Mouse (Mus musculus) heart, adult 18-20 months (tissue): ENCODE measurements around the gene Cdan1. TPM values are rescaled to one million over a fixed set of nuclear protein-coding genes. Genes with fewer than 3 reads are reported as not detected.
A peak's percentile ranks its signal among the peaks of the same experiment; 100 is the strongest.

Experiments
- DNase-seq, 2 experiments: peaks; one replicate each; pipeline ENCODE4 v3.0.0; 2021 to 2022; ENCODE audit warnings: mixed read lengths in 1 of 2
- total RNA-seq, 2 experiments: library from RNA; stranded (reverse); gene quantifications; 2 replicates each; pipeline ENCODE4 v1.2.3; 2021

The Cdan1 gene
- total RNA-seq, 2 experiments from 2014 or later, result 8.9 to 11.1 TPM

- DNase-seq, result no peak
Observed at GRCm38 (mm10) chr2:120748041-120748440, 101.9 kb downstream of the Cdan1 start.

GRCm38 (mm10) chr2:120745496-120745895 lies 104.4 kb downstream of the Cdan1 start:
- peak in 1 of 2 experiments; percentile 23 for DNase-seq

GRCm38 (mm10) chr2:120731877-120732530 lies 117.9 kb downstream of the Cdan1 start:
- no peak for DNase-seq

- peak; percentile 94 to 95 for DNase-seq
Observed at GRCm38 (mm10) chr2:120731167-120731862, 118.6 kb downstream of the Cdan1 start.

GRCm38 (mm10) chr2:120730639-120731166 lies 119.2 kb downstream of the Cdan1 start:
- DNase-seq, result peak; percentile 24 to 43

- DNase-seq, result peak in 1 of 2 experiments; percentile 27
Observed at GRCm38 (mm10) chr2:120729775-120730585, 119.9 kb downstream of the Cdan1 start.

- DNase-seq, result peak in 1 of 2 experiments; percentile 16
Observed at GRCm38 (mm10) chr2:120724176-120724575, 125.8 kb downstream of the Cdan1 start.

GRCm38 (mm10) chr2:120723621-120724020 lies 126.3 kb downstream of the Cdan1 start:
- DNase-seq, result peak; percentile 27 to 32

- DNase-seq, result peak; percentile 17 to 26
Observed at GRCm38 (mm10) chr2:120722491-120722890, 127.4 kb downstream of the Cdan1 start.

- no peak for DNase-seq
Observed at GRCm38 (mm10) chr2:120721911-120722310, 128.0 kb downstream of the Cdan1 start.

- DNase-seq, result no peak
Observed at GRCm38 (mm10) chr2:120720821-120721220, 129.1 kb downstream of the Cdan1 start.

GRCm38 (mm10) chr2:120718496-120718895 lies 131.4 kb downstream of the Cdan1 start:
- DNase-seq, result no peak

GRCm38 (mm10) chr2:120713441-120713840 lies 136.5 kb downstream of the Cdan1 start:
- no peak for DNase-seq

- DNase-seq, result no peak
Observed at GRCm38 (mm10) chr2:120710948-120711347, 139.0 kb downstream of the Cdan1 start.

GRCm38 (mm10) chr2:120710154-120710553 lies 139.8 kb downstream of the Cdan1 start:
- DNase-seq, result no peak

- DNase-seq, result no peak
Observed at GRCm38 (mm10) chr2:120707041-120707440, 142.9 kb downstream of the Cdan1 start.

GRCm38 (mm10) chr2:120702675-120703074 lies 147.3 kb downstream of the Cdan1 start:
- DNase-seq, result no peak

- DNase-seq, result no peak
Observed at GRCm38 (mm10) chr2:120700379-120700885, 149.5 kb downstream of the Cdan1 start.

- DNase-seq, result no peak
Observed at GRCm38 (mm10) chr2:120697767-120698166, 152.2 kb downstream of the Cdan1 start.

- peak; percentile 6 to 11 for DNase-seq
Observed at GRCm38 (mm10) chr2:120681151-120681550, 168.8 kb downstream of the Cdan1 start.

- DNase-seq, result no peak
Observed at GRCm38 (mm10) chr2:120670253-120670652, 179.7 kb downstream of the Cdan1 start.

- no peak for DNase-seq
Observed at GRCm38 (mm10) chr2:120667446-120667845, 182.5 kb downstream of the Cdan1 start.
